Mouse (Mus musculus) neural tube, embryonic 12.5 days (tissue): ENCODE measurements at regions not wholly inside any gene's neighbourhood (a gene's known extent, or its start where the extent isn't known, plus 50 kb on each side); places are given as distances from the start of the nearest gene placed in this dataset.
"Not testable (repeated sequence)": the region's sequence is repeated elsewhere in the genome, so short reads cannot be mapped to it uniquely, and the experiment has no call there.

Experiments
- ATAC-seq: fragments of 200-750 bp; cut with Nextera tagmentation; 2 replicates; pipeline ENCODE4 v1.8.0; 2017; ENCODE audit warnings: low read depth, mild to moderate bottlenecking, moderate TSS enrichment, moderate library complexity; ENCODE audit not compliant: low FRiP score
- H3K27ac ChIP-seq: fragments of 300-500 bp; sonication (generic); 2 replicates; pipeline ENCODE4 v1.5.1; 2016
- H3K27me3 ChIP-seq: fragments of 300-500 bp; sonication (generic); replicated peaks from 2 replicates; pipeline ENCODE4 v1.6.1; 2016; ENCODE audit warnings: mild to moderate bottlenecking
- H3K36me3 ChIP-seq: fragments of 300-500 bp; sonication (generic); 2 replicates; pipeline ENCODE4 v1.6.1; 2016; ENCODE audit warnings: mild to moderate bottlenecking
- H3K4me1 ChIP-seq: fragments of 300-500 bp; sonication (generic); 2 replicates; pipeline ENCODE4 v1.6.1; 2016
- H3K4me2 ChIP-seq: fragments of 300-500 bp; sonication (generic); replicated peaks from 2 replicates; pipeline ENCODE4 v1.6.1; 2016; ENCODE audit warnings: mild to moderate bottlenecking
- H3K4me3 ChIP-seq: fragments of 300-500 bp; sonication (generic); 2 replicates; pipeline ENCODE4 v1.5.1; 2016
- H3K9ac ChIP-seq: fragments of 300-500 bp; sonication (generic); 2 replicates; pipeline ENCODE4 v1.6.1; 2016; ENCODE audit warnings: mild to moderate bottlenecking
- H3K9me3 ChIP-seq: fragments of 300-500 bp; sonication (generic); 2 replicates; pipeline ENCODE4 v1.6.1; 2016; ENCODE audit warnings: mild to moderate bottlenecking
- WGBS: fragments of 180-500 bp; shearing (Covaris S2); methylation state at CpG from one replicate; pipeline ENCODE4 v1.1.7; 2016; 5-methylcytosine and 5-hydroxymethylcytosine counted together

- H3K36me3 ChIP-seq, H3K27ac ChIP-seq, H3K9ac ChIP-seq, H3K4me3 ChIP-seq, H3K4me2 ChIP-seq, H3K4me1 ChIP-seq, H3K27me3 ChIP-seq, H3K9me3 ChIP-seq, ATAC-seq: not testable (repeated sequence)
- 80% methylated on average over 2 of the region's 2 CpGs for WGBS
Measured at GRCm38 (mm10) chr14:14478159-14478558, 77.1 kb downstream of the Olfr721-ps1 start.

- Histone ChIP-seq H3K9ac (no peak overlapping the region), H3K4me3 (no peak overlapping the region), H3K27me3 (no peaks in the 10 kb centered on the region), H3K36me3 (no peaks in the 10 kb centered on the region), H3K9me3 (no peaks in the 10 kb centered on the region), H3K4me2 (no peak overlapping the region), H3K27ac (no peak overlapping the region), H3K4me1 (no peaks in the 10 kb centered on the region)
- no peak for ATAC-seq
- 79% methylated on average over 1 of the region's 1 CpGs for WGBS
Measured at GRCm38 (mm10) chr14:14481840-14482239, 80.7 kb downstream of the Olfr721-ps1 start.

GRCm38 (mm10) chr14:14486356-14486755 is 85.3 kb downstream of the Olfr721-ps1 start:
- H3K4me3 ChIP-seq = no peak overlapping the region
- no peaks in the 10 kb centered on the region for H3K9me3 ChIP-seq
- WGBS = 91% methylated on average over 1 of the region's 1 CpGs
- no peaks in the 10 kb centered on the region for H3K4me1 ChIP-seq
- ATAC-seq = no peak
- H3K27ac ChIP-seq = no peak overlapping the region
- H3K36me3 ChIP-seq = no peaks in the 10 kb centered on the region
- no peaks in the 10 kb centered on the region for H3K27me3 ChIP-seq
- no peak overlapping the region for H3K9ac ChIP-seq
- H3K4me2 ChIP-seq = no peak overlapping the region

GRCm38 (mm10) chr14:14490501-14490900 is 89.4 kb downstream of the Olfr721-ps1 start:
- no peak overlapping the region for H3K27ac ChIP-seq
- no peak overlapping the region for H3K4me2 ChIP-seq
- H3K9me3 ChIP-seq = no peaks in the 10 kb centered on the region
- H3K4me1 ChIP-seq = no peaks in the 10 kb centered on the region
- H3K9ac ChIP-seq = no peak overlapping the region
- no peaks in the 10 kb centered on the region for H3K27me3 ChIP-seq
- no peak overlapping the region for H3K4me3 ChIP-seq
- H3K36me3 ChIP-seq = no peaks in the 10 kb centered on the region
- no peak for ATAC-seq

- H3K9ac ChIP-seq = no peak overlapping the region
- no peaks in the 10 kb centered on the region for H3K27me3 ChIP-seq
- no peak for ATAC-seq
- no peak overlapping the region for H3K4me2 ChIP-seq
- H3K27ac ChIP-seq = no peak overlapping the region
- no peaks in the 10 kb centered on the region for H3K36me3 ChIP-seq
- no peaks in the 10 kb centered on the region for H3K9me3 ChIP-seq
- no peak overlapping the region for H3K4me3 ChIP-seq
- H3K4me1 ChIP-seq = no peaks in the 10 kb centered on the region
Measured at GRCm38 (mm10) chr14:14492041-14492440, 90.9 kb downstream of the Olfr721-ps1 start.

DNA sequence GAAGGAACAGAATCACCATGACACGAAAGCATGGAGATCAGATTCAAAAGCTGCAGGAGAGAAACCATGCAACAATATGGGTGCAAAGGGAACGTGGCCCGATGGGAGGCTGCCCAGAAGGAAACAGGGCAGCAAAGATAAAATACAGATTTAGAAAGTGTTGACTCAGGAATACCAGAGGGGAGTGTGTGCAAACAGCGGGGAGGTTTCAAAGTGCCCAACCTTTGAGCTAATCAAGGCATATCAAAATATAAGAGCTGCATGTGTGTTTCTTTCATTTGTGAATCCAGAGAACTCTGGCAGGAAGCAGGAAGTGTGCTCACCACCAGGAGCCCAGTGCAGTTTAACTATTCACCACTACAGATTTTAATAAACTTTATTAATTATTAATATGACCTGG is 110.8 kb downstream of the Olfr721-ps1 start:
- Histone ChIP-seq H3K4me1 (no peaks in the 10 kb centered on the region), H3K4me2 (no peak overlapping the region), H3K36me3 (no peaks in the 10 kb centered on the region), H3K27ac (no peak overlapping the region), H3K4me3 (no peak overlapping the region), H3K27me3 (no peaks in the 10 kb centered on the region), H3K9ac (no peak overlapping the region), H3K9me3 (no peaks in the 10 kb centered on the region)
- 88% methylated on average over 4 of the region's 4 CpGs for WGBS
- ATAC-seq = no peak

GRCm38 (mm10) chr14:14513056-14513455 is 112.0 kb downstream of the Olfr721-ps1 start:
- 91% methylated on average over 2 of the region's 2 CpGs for WGBS
- no peak overlapping the region for H3K27ac ChIP-seq
- no peak overlapping the region for H3K4me2 ChIP-seq
- no peak overlapping the region for H3K9ac ChIP-seq
- H3K27me3 ChIP-seq = no peaks in the 10 kb centered on the region
- no peak overlapping the region for H3K4me3 ChIP-seq
- ATAC-seq = no peak
- H3K9me3 ChIP-seq = no peaks in the 10 kb centered on the region
- no peaks in the 10 kb centered on the region for H3K36me3 ChIP-seq
- H3K4me1 ChIP-seq = no peaks in the 10 kb centered on the region

- no peak overlapping the region for H3K27ac ChIP-seq
- no peak for ATAC-seq
- no peak overlapping the region for H3K9ac ChIP-seq
- H3K4me1 ChIP-seq = no peaks in the 10 kb centered on the region
- WGBS = 82% methylated on average over 3 of the region's 3 CpGs
- H3K9me3 ChIP-seq = no peaks in the 10 kb centered on the region
- H3K4me2 ChIP-seq = no peak overlapping the region
- H3K36me3 ChIP-seq = no peaks in the 10 kb centered on the region
- no peak overlapping the region for H3K4me3 ChIP-seq
- H3K27me3 ChIP-seq = no peaks in the 10 kb centered on the region
Measured at GRCm38 (mm10) chr14:14513498-14513897, 112.4 kb downstream of the Olfr721-ps1 start.

DNA sequence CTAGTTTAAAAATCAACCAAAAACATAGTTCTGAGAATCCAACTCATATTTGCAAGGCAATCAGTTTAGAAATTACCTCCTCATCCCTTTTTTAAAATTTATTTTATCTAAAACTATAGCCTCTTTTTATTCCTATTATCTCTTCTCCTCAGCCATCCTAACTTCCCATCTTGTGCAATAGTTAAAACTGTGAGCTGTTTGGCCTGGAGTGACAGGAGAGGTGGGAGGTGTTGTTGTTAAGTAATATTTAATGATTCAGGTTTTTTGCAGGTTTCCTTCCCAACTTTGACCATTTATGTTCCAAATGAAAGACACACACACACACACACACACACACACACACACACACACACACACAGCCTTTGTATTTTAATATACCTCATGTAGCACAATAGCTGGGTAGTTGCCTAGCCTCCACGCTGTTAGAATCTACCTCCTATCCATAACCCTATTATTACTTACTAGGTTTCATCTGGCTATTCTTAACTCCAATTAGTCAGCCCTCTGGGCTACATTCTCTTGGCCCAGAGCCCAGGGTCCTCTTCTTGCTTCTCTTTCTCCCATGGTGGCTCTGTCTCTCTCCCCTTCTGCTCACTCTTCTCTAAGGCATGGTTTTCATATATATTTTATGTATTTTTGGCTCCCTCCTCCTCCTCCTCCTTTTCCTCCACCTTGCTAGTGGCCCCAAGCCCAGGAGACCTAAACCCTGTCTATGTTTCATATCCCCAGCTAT is 113.5 kb downstream of the Olfr721-ps1 start:
- ATAC-seq = no peak
- no peaks in the 10 kb centered on the region for H3K9me3 ChIP-seq
- H3K36me3 ChIP-seq = no peaks in the 10 kb centered on the region
- no peak overlapping the region for H3K4me2 ChIP-seq
- H3K4me1 ChIP-seq = no peaks in the 10 kb centered on the region
- H3K27me3 ChIP-seq = no peaks in the 10 kb centered on the region
- 72% methylated on average over 1 of the region's 1 CpGs for WGBS
- no peak overlapping the region for H3K27ac ChIP-seq
- no peak overlapping the region for H3K9ac ChIP-seq
- H3K4me3 ChIP-seq = no peak overlapping the region

DNA sequence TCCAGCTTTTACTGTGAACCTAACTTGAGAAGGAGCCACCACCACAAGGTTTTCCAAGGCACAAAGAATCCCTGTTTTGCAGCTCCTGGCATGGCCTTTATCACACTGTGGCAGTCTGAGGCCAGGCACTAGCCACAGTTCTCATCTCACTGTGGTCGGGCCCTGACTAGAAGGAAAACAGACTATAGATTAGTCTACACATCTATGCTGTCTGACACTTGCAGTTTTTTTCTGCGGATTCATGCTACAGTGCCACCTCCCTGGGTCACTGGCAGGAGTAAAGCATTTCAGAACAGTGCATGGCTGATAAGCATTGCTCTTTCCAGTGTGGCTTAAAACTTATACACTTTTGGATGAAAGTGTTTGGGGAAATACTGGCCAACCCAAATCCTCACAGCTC is 114.3 kb downstream of the Olfr721-ps1 start:
- no peaks in the 10 kb centered on the region for H3K9me3 ChIP-seq
- H3K36me3 ChIP-seq = no peaks in the 10 kb centered on the region
- ATAC-seq = 0 out of 2 replicates have a peak, but pooled peaks have one; percentile 33
- no peaks in the 10 kb centered on the region for H3K27me3 ChIP-seq
- no peak overlapping the region for H3K27ac ChIP-seq
- H3K4me1 ChIP-seq = no peaks in the 10 kb centered on the region
- H3K9ac ChIP-seq = no peak overlapping the region
- no peak overlapping the region for H3K4me3 ChIP-seq
- H3K4me2 ChIP-seq = no peak overlapping the region
- WGBS = 72% methylated on average over 2 of the region's 2 CpGs

GRCm38 (mm10) chr14:14515918-14516317 is 114.8 kb downstream of the Olfr721-ps1 start:
- Histone ChIP-seq H3K27me3 (no peaks in the 10 kb centered on the region), H3K4me2 (no peak overlapping the region), H3K9ac (no peak overlapping the region), H3K36me3 (no peaks in the 10 kb centered on the region), H3K9me3 (no peaks in the 10 kb centered on the region), H3K4me1 (no peaks in the 10 kb centered on the region), H3K4me3 (no peak overlapping the region), H3K27ac (no peak overlapping the region)
- ATAC-seq = no peak
- 55% methylated on average over 5 of the region's 5 CpGs for WGBS

GRCm38 (mm10) chr14:14518027-14518426 is 116.9 kb downstream of the Olfr721-ps1 start:
- H3K27ac ChIP-seq = no peak overlapping the region
- ATAC-seq = no peak
- H3K4me3 ChIP-seq = no peak overlapping the region
- no peaks in the 10 kb centered on the region for H3K27me3 ChIP-seq
- H3K9ac ChIP-seq = no peak overlapping the region
- H3K9me3 ChIP-seq = no peaks in the 10 kb centered on the region
- no peaks in the 10 kb centered on the region for H3K4me1 ChIP-seq
- 90% methylated on average over 1 of the region's 1 CpGs for WGBS
- H3K4me2 ChIP-seq = no peak overlapping the region
- H3K36me3 ChIP-seq = no peaks in the 10 kb centered on the region

GRCm38 (mm10) chr14:14518841-14519240 is 117.7 kb downstream of the Olfr721-ps1 start:
- no peaks in the 10 kb centered on the region for H3K27me3 ChIP-seq
- H3K9me3 ChIP-seq = no peaks in the 10 kb centered on the region
- H3K4me1 ChIP-seq = no peaks in the 10 kb centered on the region
- ATAC-seq = no peak
- no peak overlapping the region for H3K9ac ChIP-seq
- 89% methylated on average over 2 of the region's 2 CpGs for WGBS
- no peak overlapping the region for H3K4me2 ChIP-seq
- H3K36me3 ChIP-seq = no peaks in the 10 kb centered on the region
- no peak overlapping the region for H3K4me3 ChIP-seq
- no peak overlapping the region for H3K27ac ChIP-seq
